Mouse (Mus musculus) hematopoietic stem cell, adult 5-6 weeks (primary cell): ENCODE measurements around the gene Gp1ba. TPM values are rescaled to one million over a fixed set of nuclear protein-coding genes. Genes with fewer than 3 reads are reported as not detected.

Experiments
- ATAC-seq, 2 experiments: fragments of 125-278 bp in 1 of 2; replicated peaks in 1 of 2; 2 replicates each; pipeline ENCODE4 v1.8.0; 2016 to 2017; ENCODE audit warnings: inconsistent platforms in 2 of 2, mild to moderate bottlenecking in 2 of 2, moderate number of reproducible peaks in 2 of 2, low read depth in 1 of 2, moderate TSS enrichment in 1 of 2; ENCODE audit not compliant: low FRiP score in 2 of 2, poor library complexity in 2 of 2, severe bottlenecking in 2 of 2, insufficient read depth in 1 of 2, low TSS enrichment in 1 of 2
- total RNA-seq: library from RNA; stranded (forward); fragments of 172-1452, 232-1000 nt; gene quantifications from 2 replicates; pipeline ENCODE4 v1.2.3, GENCODE M21; 2017

Gene Gp1ba
- total RNA-seq, 1 experiment from 2014 or later: 0.45 TPM

DNA sequence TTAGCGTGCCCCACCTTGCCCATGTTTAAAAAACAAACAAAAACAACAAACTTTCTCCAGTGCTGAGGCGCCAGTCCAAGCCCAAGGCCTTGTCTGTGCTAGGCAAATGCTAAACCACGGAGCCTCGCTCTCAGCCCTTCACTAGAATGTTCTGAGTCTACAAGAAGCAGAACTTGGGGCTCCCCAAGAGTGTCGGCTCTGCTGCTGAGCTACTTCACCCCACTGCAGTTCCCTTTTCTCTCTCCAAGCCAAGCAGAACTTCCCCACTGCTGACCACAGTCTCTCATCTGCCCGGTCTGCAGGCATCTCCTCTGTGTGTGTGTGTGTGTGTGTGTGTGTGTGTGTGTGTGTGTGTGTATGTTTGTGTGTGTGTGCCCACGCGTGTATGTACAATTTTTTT is 41.0 kb downstream of the Gp1ba start:
- ATAC-seq: peak; percentile 93 to 94

DNA sequence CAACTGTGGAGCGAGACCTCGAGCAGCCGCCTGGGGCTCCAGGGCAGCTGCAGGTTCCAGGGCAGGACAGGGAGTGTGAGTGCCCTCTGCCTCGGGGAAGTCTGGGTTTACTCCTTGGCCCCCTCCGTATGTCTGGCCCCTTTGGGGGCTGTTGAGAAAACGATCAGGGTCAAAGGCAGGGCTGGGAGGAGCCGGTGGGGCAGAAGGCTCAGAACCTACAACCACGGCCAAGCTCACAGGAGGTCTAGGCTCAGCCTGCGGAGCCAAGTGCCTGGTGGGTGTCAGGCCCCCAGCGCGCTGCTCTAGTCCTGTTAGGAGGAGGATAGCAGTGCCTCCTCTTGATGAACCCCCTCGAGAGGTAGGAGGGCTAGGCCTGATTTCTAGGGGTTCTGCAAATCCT is 42.2 kb downstream of the Gp1ba start:
- no peak for ATAC-seq

DNA sequence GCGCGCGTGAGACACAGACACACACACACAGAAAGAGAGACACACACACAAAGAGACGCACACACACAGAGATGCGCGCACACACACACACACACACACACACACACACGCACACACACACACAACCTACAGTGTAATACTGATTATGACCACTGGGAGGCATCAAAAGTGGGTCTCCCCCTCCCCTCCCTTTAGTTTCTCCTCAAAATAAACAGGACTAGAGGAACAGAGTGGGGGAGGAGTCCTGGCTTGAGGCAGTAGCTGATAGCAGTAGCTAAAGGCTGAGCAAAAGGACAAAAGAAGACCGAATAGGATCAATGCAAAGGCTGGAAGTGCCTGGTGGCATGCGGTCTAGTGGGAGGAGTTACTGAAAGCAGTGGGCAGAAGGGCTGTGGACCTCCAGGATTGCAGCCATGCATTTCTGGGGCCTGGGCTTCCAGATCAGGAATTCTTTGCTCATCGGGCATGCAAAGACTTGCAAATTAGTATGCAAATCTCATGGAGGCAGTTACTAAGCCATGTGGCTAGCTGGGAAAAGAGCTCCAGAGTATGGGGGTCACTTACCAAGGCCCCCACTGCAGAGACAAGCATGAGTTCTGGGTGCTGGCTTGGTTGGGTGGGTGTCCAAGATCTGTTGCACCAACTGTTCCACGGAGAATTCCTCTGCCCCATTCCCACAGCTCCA is 43.1 kb downstream of the Gp1ba start:
- ATAC-seq: no peak

DNA sequence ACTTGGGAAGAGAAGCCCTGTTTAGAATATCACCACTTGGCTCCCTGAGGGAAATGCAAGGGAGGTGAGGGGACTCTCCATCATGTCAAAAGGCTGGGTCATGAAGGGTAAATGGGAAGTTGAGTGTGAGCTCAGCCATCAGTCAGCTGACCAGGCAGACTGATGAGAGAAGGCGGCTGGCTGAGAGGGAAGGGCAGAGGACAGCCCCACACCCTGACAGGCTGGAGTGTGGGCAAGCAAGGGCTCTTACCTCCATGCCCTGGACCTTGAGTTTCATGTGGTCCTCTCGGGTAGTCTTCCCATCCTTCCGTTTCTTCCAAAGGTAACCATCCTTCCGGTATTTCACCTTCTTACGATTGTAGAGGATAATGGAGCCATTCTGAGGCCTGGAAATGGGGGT is 44.7 kb downstream of the Gp1ba start:
- no peak for ATAC-seq

DNA sequence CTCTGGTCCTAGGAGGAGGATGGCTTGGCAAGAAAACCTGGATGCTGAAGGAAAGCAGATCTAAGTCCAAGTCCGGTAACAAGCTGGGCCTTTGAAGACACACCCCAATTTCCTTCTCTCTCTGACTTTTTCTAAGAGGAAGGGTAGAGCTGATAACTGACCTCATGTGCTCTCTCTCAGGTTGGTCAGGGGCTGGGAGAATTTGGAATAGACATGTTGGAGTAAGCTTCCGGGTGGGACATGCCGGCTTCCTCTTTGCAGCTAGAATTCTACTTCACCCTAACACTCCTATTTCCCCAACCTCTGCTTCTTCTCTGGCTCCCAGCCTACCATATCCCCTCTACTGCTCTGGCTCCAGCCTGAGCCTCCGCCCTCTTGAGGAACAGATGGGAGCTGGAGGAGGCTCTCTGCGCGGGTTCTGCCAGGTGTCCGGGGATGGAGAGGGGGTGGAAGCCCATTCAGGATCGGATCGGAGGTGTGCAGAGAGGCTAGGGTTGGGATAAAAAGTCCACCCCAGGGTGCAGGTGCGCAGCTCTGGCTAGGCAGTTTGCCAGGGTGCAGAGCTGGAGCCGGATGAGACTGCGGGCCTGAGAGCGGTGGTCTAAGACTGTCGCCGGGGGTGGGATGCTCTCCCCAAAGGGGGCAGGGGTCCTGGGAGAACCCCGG is 48.1 kb downstream of the Gp1ba start:
- peak; percentile 14 to 47; a peak in 3 of 4 replicates for ATAC-seq

DNA sequence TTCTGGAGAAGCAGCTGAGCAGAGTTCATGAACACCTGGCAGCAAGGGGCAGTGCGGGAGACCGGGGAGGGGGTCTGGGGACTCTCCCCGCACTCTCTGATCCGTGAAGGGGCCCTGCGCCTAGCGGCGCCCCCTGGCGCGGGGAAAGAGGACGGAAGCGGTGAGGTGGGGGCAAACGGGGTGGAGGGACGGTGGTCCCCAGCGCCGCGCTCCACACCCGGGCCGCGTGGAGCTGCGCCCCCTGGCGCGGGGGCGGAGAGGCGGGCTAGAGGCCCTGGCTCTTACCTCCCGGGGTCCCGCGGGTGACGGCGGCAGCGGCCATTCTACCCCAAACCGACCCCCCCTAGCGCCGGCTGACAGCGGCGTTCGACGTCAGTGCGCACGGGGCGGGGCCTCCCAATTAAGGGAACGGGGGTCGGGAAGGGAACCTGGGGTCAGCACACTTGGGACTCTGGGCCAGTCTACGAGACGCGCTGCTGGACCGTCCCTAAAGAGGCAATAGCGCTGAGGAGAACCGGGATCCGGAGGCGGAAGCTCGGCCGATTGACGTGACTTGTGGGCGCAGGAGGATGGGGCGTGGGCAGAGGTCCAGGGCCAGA is 48.8 kb downstream of the Gp1ba start, which contains the start of gene Camta2:
TSS of gene Camta2 (minus strand) at position 505 of the 599 bp plus-strand sequence.
- peak; percentile 71 to 72 for ATAC-seq

DNA sequence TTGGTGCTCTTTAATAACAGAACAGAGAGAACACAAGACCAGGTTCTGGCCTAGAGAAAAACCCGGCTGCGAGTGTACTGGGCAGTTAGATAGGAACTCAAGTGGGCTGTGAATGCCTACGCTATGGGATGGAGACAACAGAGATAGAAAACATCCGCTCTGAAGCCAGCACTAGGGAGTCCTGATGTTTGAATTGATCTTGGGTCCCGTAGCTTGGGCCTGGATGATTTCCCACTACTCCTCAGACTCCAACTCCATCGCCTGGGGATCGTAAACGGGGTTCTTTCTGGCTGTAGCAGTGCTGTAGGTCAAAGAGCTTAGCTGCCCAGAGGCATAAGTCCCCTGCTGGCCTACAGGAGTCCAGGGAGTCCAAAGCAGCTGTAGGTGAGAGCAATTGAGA is 49.5 kb downstream of the Gp1ba start:
- no peak for ATAC-seq

DNA sequence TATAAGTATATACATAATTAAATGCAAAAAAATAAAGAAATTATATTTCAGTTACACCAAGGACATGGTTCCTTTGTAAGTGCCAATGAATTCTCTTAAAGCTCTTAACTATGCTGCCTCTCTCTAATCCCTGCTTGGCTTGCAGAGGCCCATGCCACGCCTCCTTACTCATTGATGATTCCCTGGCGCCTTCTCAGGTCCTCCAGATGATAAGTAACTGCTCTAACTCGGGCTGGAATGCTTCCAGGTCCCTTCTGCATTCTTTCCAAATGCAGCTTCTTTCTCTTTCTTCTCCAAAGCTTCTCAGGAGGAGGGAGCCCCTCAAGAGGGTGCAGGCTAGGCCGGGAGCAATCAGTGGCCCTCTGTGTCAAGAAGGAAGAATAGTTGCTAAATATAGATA is 50.7 kb downstream of the Gp1ba start:
- ATAC-seq: no peak

Other genes with a start within 250 kb of the Gp1ba start
- gene Pelp1, start 229.1 kb upstream of the Gp1ba start, total RNA-seq: 8.8 and 9.8 TPM in 2 replicates
- gene Arrb2, start 206.5 kb upstream of the Gp1ba start, total RNA-seq: 43.3 and 68.7 TPM in 2 replicates
- gene Med11, start 187.2 kb upstream of the Gp1ba start, total RNA-seq: 38.1 and 40.7 TPM in 2 replicates
- gene Zmynd15, start 179.7 kb upstream of the Gp1ba start, total RNA-seq: 0.35 TPM in 1 of 2 replicates, not detected in the other
- 1.8 TPM in 1 of 2 replicates, not detected in the other for gene Cxcl16, start 179.1 kb upstream of the Gp1ba start, total RNA-seq
- gene Tm4sf5, start 133.9 kb upstream of the Gp1ba start, total RNA-seq: not detected in 2 replicates
- gene Vmo1, start 124.5 kb upstream of the Gp1ba start, total RNA-seq: not detected in 2 replicates
- gene Gltpd2, start 119.9 kb upstream of the Gp1ba start, total RNA-seq: not detected in 2 replicates
- gene Psmb6, start 113.8 kb upstream of the Gp1ba start, total RNA-seq: 209 and 236 TPM in 2 replicates
- gene Gm40193, start 106.2 kb upstream of the Gp1ba start, total RNA-seq: not detected in 2 replicates
- 5.5 and 14.4 TPM in 2 replicates for gene Pld2, start 99.1 kb upstream of the Gp1ba start, total RNA-seq
- gene Mink1, start 76.2 kb upstream of the Gp1ba start, total RNA-seq: 26.4 and 30.8 TPM in 2 replicates
- gene 4930544D05Rik, start 23.3 kb upstream of the Gp1ba start, total RNA-seq: not detected in 2 replicates
- not detected in 2 replicates for gene Chrne, start 19.9 kb upstream of the Gp1ba start, total RNA-seq
- gene Rnf167, start 8.1 kb downstream of the Gp1ba start, total RNA-seq: 51.8 and 73.4 TPM in 2 replicates
- gene Slc25a11, start 8.4 kb downstream of the Gp1ba start, total RNA-seq: 42.9 and 52.5 TPM in 2 replicates
- 348 and 461 TPM in 2 replicates for gene Pfn1, start 15.5 kb downstream of the Gp1ba start, total RNA-seq
- gene Eno3, start 18.1 kb downstream of the Gp1ba start, total RNA-seq: 8.4 and 10.6 TPM in 2 replicates
- 41.1 and 114 TPM in 2 replicates for gene Spag7, start 30.3 kb downstream of the Gp1ba start, total RNA-seq
- gene Camta2, start 49.0 kb downstream of the Gp1ba start, total RNA-seq: 3.6 and 4.9 TPM in 2 replicates
- 0.25 TPM in 1 of 2 replicates, not detected in the other for gene Inca1, start 61.0 kb downstream of the Gp1ba start, total RNA-seq
- gene Kif1c, start 61.4 kb downstream of the Gp1ba start, total RNA-seq: 6.7 and 7.3 TPM in 2 replicates
- gene Zfp3, start 125.1 kb downstream of the Gp1ba start, total RNA-seq: 3.7 and 8.3 TPM in 2 replicates
- 0.25 and 0.69 TPM in 2 replicates for gene Scimp, start 173.5 kb downstream of the Gp1ba start, total RNA-seq
- gene Rabep1, start 205.7 kb downstream of the Gp1ba start, total RNA-seq: 67.7 and 75.9 TPM in 2 replicates